Mouse (Mus musculus): ENCODE data around the gene Trim29.

The Trim29 gene

DNA sequence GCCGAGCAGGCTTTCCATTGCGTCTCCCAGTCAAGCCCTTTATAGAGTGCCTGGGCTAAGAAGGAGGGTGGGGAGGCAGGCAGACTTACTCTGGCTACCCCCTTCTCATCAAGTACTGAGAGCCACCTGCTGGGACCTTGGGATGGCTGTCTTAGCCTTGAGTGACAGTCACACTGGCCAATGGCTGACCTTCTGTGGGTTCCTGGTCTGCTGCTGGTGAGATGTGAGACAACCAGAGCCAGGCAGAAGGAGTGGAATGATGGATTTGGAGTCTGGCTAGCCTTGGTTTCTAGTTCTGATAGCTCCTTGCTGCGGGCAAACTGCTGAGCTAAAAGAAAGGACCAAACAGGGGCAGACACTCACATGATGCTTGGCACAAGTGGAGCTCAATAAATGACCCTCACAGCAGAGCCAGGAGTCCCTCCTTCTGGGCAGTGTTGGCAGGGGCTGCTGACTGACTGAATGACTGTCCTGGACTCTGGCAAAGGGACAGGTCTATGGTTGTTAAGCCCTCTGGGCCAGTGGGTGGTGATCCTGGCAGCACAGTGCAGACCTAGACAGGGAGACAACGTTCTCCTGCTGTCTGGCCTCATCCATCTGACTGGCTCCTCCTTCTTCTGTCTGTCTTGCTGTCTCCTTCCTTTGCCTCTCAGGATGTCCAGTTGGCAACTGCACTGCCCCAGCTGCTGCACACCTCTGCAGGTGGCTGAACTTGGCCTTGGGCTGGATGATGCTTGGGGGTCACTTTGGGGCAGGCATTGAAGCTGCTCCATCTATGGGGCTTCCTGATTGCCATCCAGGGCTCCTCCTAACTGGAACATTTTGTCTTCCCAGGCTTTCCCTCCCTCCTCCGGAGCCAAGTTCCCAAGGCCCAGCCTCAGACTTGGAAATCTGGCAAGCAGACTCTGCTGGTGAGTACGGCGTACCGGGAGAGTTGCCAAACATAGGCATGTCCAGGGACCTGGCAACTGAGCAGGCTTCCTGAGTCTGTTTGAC lies 21.1 kb downstream of the Trim29 start:
- ChIA-PET POLR2A (no interaction called here), CTCF (interaction anchor here in 2 of 4 experiments (0.7 kb wide), 2 partner anchors 145 to 395 kb away, joined by 4 read pairs; no protein-coding TSS in a partner anchor)

DNA sequence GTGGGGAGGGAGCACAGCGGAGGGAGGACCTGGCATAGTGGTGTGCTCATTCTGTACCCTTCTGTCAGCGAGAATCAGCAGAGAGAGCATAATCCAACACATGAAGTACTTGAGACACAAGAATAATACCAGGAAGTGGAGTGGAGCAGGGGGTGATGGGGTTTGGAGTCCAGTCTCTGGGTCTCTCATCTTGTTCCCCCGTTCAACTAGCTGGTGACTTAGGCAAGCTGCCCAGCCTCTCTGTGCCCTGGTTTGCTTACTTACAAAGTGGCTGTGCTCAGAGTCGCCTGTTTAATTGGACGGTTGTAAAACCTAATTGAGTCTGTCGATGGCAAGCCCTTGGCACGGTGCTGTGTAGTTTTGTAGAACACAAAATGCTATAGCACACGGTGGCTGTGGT lies 23.8 kb downstream of the Trim29 start:
- CTCF ChIA-PET, result interaction anchor here in 2 of 4 experiments (0.5 to 0.6 kb wide), 2 partner anchors 587 to 742 kb away, joined by 4 to 5 read pairs; no protein-coding TSS in a partner anchor

DNA sequence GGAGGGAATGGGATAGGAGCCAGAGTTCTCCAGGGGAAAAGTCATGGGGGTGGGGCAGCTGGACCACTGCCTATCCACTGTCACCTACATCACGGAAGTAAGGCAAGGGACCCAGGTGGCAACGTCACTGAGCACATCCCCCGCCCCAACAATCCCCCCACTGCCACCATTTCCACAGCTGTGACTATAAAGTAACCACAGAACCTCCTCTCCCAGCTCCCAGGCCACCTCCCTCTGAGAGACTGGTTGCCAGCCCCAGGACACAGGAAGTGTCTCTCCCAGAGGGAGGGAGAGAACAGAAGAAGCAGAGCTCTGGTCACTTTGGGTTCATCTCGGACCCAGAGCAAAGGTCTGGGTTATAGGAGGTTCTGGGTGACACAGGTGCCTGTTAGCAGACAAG lies 27.0 kb downstream of the Trim29 start:
- ChIA-PET POLR2A (interaction anchor here in 1 of 4 experiments (0.6 kb wide), 1 partner anchor 555 kb away, joined by 3 read pairs; no protein-coding TSS in a partner anchor), CTCF (interaction anchor here in 3 of 4 experiments (0.5 to 1.1 kb wide), 6 partner anchors 10 to 638 kb away, joined by 3 to 13 read pairs (median 6); no protein-coding TSS in a partner anchor)

More for the DNA sequence above, 23.8 kb downstream of the Trim29 start:
- POLR2A ChIA-PET, result no interaction called here

DNA sequence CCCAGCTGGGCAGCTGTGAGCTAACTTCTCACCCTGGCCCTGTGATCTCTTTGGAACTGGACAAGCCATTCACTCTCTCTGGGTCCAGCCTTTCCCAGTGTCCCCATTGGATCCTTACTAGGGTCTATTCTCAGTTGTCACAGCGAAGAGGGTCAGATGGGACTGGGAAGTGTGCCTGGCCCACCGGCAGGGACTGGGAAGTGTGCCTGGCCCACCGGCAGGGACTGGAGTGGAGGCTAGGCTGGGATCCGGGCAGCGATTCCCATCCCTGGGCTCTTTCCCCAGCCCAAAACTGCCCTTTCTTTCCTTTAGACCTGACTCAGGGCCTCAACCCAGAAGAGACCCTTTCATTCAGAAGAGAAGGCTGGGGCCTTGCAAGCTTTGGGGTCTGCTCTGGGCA lies 27.4 kb downstream of the Trim29 start:
- ChIA-PET POLR2A (no interaction called here), CTCF (interaction anchor here in 3 of 4 experiments (0.5 to 1.1 kb wide), 6 partner anchors 10 to 725 kb away, joined by 3 to 13 read pairs (median 5); no protein-coding TSS in a partner anchor)

DNA sequence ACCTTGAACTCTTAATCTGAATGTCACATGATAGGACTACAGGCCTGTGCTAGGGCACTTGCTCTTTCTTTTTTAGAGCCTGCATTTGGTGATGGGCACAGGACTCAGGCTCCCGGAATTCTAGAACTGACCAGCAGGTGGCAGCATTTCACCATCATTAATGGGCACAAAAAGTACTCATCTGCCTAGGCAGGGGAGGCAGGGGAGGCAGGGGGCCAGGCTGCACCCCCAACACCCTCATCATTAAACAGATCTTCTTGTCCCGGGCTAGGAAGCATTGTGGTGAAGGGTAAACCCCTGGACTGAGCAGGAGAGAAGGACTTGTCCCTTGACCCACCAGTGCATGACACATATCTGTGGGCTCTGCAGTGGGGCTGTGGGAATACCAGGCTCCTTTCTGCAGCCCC lies 29.0 kb downstream of the Trim29 start:
- ChIA-PET POLR2A (interaction anchor here in 1 of 4 experiments (0.6 kb wide), 1 partner anchor 95 kb away, joined by 3 read pairs; no protein-coding TSS in a partner anchor), CTCF (interaction anchor here (0.6 to 1.4 kb wide), 10 partner anchors 10 to 1359 kb away, joined by 3 to 11 read pairs (median 4); no protein-coding TSS in a partner anchor)

DNA sequence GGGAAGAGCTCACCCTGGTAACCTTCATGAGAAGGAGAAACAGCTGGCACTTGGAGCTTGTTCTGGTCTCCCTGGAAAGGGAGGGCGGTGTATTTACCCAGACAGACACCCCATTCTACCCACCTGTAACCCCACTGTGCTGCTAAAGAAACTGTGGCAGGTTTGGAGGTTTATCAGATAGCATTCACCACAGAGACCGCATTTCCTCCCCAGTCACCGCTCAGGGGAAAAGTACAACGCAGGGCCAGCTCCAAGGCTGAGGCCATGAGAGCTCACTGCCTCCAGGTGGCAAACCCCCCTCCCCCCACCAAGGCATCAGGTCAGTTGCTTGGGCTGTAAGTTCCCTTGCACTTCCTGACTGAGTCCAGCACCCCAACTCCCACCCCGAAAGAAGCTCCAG lies 39.4 kb downstream of the Trim29 start:
- ChIA-PET POLR2A (interaction anchor here in 1 of 4 experiments (0.6 kb wide), 1 partner anchor 121 kb away, joined by 3 read pairs; no protein-coding TSS in a partner anchor), CTCF (interaction anchor here in 3 of 4 experiments (0.6 to 1.2 kb wide), 5 partner anchors 10 to 1684 kb away, joined by 3 read pairs; no protein-coding TSS in a partner anchor)

DNA sequence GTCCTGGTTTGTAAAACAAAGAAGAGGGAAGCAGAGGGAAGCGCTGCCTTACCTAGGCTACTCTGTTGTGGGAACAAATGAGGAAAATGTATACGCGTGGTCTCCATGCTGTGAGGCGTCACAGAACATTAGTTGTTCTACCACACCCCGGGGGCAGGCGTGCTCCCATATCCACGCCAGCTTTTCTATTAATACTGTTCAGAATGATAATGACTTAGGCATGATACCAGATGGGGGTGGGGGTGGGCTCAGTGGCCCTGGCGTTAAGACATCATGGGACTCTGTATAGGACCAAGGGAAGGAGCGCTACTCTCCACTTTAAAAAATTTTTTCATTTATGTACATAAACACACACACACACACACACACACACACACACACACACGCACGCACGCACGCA lies 40.4 kb downstream of the Trim29 start:
- POLR2A ChIA-PET, result no interaction called here
- CTCF ChIA-PET, result interaction anchor here in 2 of 4 experiments (0.6 kb wide), 2 partner anchors 190 to 494 kb away, joined by 3 read pairs; no protein-coding TSS in a partner anchor

DNA sequence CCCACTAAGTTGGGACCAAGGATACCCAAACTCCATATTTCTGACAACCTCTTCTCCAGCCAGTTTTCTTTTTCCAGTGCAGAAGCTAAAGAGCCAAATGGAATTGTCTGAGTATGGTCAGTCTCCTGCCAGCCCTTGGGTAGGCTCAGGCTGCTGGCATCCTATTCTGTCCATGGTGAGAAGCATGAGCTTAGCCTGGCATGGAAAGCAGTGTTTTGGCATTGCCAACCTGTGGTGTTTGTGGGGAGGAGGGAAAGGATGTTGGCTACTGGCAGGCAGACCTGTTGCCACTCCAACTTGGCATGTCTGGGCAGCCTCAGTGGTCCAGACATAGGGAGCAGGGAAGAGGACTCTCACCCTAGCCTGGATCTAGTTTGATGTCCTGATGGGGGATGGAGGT lies 46.4 kb downstream of the Trim29 start:
- ChIA-PET POLR2A (no interaction called here), CTCF (interaction anchor here in 3 of 4 experiments (0.6 to 1.0 kb wide), 6 partner anchors 10 to 720 kb away, joined by 3 to 4 read pairs (median 4); no protein-coding TSS in a partner anchor)

DNA sequence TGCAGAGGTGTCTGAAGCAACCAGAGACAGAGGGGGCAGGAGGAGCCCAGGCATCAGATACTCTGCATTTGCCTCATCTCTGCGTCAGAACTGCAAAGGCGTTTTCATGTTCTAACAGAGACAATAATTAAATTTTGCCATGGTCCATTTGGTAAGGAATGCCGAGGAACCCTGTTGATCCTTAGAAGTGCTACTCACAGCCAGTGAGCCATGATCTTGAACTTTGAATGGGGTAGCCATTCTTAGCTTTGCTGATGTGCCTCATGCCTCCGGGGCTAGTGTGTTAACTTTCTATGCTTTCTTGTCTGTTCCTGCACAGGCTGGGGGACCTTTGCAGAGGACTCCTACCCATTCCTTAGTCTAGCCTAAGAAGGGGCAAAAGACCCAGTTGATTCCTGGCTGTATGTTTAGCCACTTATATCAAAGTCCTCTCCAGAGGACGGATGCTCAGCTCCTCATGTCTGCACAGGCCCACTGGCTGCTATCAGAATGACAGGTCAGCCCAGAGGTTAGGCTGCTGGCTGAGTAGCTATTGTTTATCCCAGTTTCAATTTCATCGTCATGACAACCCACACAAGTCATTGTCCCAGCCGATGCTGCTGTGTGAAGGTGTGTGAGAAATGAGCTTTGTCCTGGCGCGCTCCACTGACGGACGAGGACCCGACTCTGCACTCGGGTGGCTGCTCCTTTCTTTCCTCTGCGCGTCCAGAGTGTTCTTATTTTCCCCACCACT lies 48.1 kb downstream of the Trim29 start:
- POLR2A ChIA-PET, result interaction anchor here in 1 of 4 experiments (1.0 kb wide), 1 partner anchor 130 kb away, joined by 3 read pairs; no protein-coding TSS in a partner anchor
- CTCF ChIA-PET, result interaction anchor here in 1 of 4 experiments (1.0 kb wide), 1 partner anchor 38 kb away, joined by 3 read pairs; no protein-coding TSS in a partner anchor

DNA sequence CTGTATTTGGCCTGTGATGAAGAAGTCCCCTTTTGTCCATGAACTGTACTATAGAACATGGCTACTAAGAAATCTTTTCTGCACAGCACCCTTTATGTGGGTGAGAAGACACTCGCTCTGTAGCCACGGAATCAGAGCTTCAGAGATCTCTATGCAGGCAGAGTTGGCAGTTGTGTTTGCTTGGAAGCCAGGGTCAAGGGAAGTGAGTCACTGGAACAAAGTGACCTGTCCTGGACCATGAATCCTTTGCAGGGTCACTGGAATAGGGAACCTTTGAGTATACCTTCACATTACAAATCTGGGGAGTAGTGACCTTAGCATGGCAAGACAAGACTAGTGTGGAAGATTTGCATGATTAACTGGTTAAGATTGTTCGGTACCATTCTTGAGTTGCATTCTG lies 58.1 kb downstream of the Trim29 start:
- CTCF ChIA-PET, result interaction anchor here in 1 of 4 experiments (0.6 kb wide), 1 partner anchor 43 kb away, joined by 3 read pairs; no protein-coding TSS in a partner anchor
- POLR2A ChIA-PET, result no interaction called here

DNA sequence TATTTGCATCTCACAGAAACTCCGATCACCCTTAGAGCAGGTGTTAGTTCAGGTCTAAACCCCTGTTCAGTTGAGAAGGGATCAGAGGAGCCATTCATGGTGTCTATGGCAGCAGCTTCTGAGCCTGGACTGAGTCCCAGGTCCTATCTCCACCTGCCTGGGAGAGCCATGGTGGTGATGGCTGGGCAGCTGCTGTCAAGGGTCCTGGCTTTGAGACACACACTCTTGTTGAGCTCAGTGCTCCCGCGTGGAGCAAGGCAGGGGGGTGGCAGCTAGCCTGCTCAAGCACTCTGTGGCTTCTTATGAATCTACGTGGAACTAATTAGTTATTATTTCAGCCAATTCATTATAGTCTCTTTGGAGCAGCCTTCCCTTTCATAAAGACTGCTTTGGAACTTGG lies 73.2 kb downstream of the Trim29 start:
- CTCF ChIA-PET, result interaction anchor here in 1 of 4 experiments (0.6 kb wide), 1 partner anchor 75 kb away, joined by 3 read pairs; no protein-coding TSS in a partner anchor
- POLR2A ChIA-PET, result no interaction called here

DNA sequence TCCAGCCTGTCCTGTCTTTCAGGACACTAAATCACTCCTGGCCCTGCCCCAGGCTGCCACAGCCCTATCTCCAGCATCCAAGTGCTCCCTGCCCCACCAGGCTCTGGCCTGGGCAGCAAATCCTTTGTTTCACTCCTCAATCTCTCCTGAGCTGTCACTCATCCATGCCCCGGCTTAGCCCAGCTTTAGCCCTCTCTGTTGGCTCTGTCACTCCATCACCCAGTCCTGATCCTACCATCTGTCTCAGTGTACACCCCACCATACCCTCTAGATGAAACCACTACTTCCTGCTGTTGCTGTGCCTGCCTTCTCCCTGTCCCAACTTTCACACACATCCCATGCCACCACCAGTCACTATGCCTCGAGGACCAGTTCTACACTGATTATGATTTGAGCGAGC lies 73.8 kb downstream of the Trim29 start:
- ChIA-PET CTCF (interaction anchor here in 1 of 4 experiments (0.6 kb wide), 1 partner anchor 75 kb away, joined by 3 read pairs; no protein-coding TSS in a partner anchor), POLR2A (interaction anchor here in 1 of 4 experiments (1.0 kb wide), 1 partner anchor 12 kb away, joined by 3 read pairs; no protein-coding TSS in a partner anchor)

All from embryonic stem cell, embryonic (primary cell).